Mouse (Mus musculus) heart, postnatal 0 days (tissue): ENCODE measurements at regions not wholly inside any gene's neighbourhood (a gene's known extent, or its start where the extent isn't known, plus 50 kb on each side); places are given as distances from the start of the nearest gene placed in this dataset.
"Not testable (repeated sequence)": the region's sequence is repeated elsewhere in the genome, so short reads cannot be mapped to it uniquely, and the experiment has no call there.

Experiments
- ATAC-seq: fragments of 200-750 bp; cut with Nextera tagmentation; 2 replicates; pipeline ENCODE4 v1.8.0; 2017; ENCODE audit warnings: low read depth, moderate number of reproducible peaks, moderate library complexity; ENCODE audit not compliant: insufficient read depth
- DNase-seq: peaks from one replicate; pipeline ENCODE4 v3.0.0-alpha.2; 2016; ENCODE audit warnings: low spot score
- H3K27ac ChIP-seq: fragments of 300-500 bp; sonication (generic); 2 replicates; pipeline ENCODE4 v1.5.1; 2014; ENCODE audit warnings: low read depth, mild to moderate bottlenecking
- H3K27me3 ChIP-seq: fragments of 300-500 bp; sonication (generic); 2 replicates; pipeline ENCODE4 v1.6.1; 2014; ENCODE audit warnings: low read length, mixed read lengths; ENCODE audit not compliant: control insufficient read depth, insufficient read depth
- H3K36me3 ChIP-seq: fragments of 300-500 bp; sonication (generic); replicated peaks from 2 replicates; pipeline ENCODE4 v1.6.1; 2014; ENCODE audit warnings: low read length, mixed read lengths; ENCODE audit not compliant: control insufficient read depth, insufficient read depth
- H3K4me1 ChIP-seq: fragments of 300-500 bp; sonication (generic); 2 replicates; pipeline ENCODE4 v1.6.1; 2014; ENCODE audit warnings: antibody characterized with exemption; ENCODE audit not compliant: control insufficient read depth, insufficient read depth
- H3K4me2 ChIP-seq: fragments of 300-500 bp; sonication (generic); 2 replicates; pipeline ENCODE4 v1.6.1; 2014; ENCODE audit warnings: low read depth, mild to moderate bottlenecking, low read length, moderate library complexity
- H3K4me3 ChIP-seq: fragments of 300-500 bp; sonication (generic); 2 replicates; pipeline ENCODE4 v1.5.1; 2014; ENCODE audit warnings: low read depth, low read length
- H3K9ac ChIP-seq: fragments of 300-500 bp; sonication (generic); replicated peaks from 2 replicates; pipeline ENCODE4 v1.6.1; 2014; ENCODE audit warnings: low read depth, low read length, mixed read lengths
- H3K9me3 ChIP-seq: fragments of 300-500 bp; sonication (generic); replicated peaks from 2 replicates; pipeline ENCODE4 v1.6.1; 2016; ENCODE audit warnings: low read length; ENCODE audit not compliant: control insufficient read depth
- CTCF ChIP-seq: IDR thresholded peaks from 2 replicates; pipeline ENCODE4 v1.5.1; 2016; ENCODE audit warnings: antibody characterized with exemption, control low read depth, low read depth
- EP300 ChIP-seq: IDR thresholded peaks from 2 replicates; pipeline ENCODE4 v1.6.1; 2016; ENCODE audit warnings: antibody characterized with exemption, low read depth
- WGBS: fragments of 180-500 bp; shearing (Covaris S2); extraction: QIAGEN DNeasy Blood & Tissue Kit; methylation state at CpG from one replicate; pipeline ENCODE4 v1.1.7; 2014; 5-methylcytosine and 5-hydroxymethylcytosine counted together

DNA sequence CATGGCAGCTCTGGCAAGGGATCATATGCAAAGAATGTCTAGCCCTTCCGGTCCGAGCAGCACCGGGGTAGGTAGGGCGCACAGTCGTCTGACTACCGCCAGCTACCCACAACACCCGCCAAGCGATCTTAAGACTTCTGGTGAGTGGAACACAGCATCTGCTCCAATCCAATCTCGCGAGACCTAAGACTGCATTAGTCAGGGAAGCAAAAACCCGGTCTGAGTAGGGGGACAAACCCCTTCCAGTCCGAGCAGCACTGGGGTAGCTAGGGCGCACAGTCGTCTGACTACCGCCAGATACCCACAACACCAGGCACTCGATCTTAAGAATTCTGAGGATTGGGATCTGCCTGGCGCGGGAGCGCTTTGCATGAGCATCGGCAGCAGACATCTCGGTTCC lies 57.1 kb downstream of the Nap1l2 start:
- not testable (repeated sequence) for H3K4me3 ChIP-seq, H3K27ac ChIP-seq, H3K4me2 ChIP-seq, H3K27me3 ChIP-seq, DNase-seq, H3K4me1 ChIP-seq, H3K36me3 ChIP-seq, H3K9me3 ChIP-seq, H3K9ac ChIP-seq, ATAC-seq
- WGBS, result 52% methylated on average over 21 of the region's 21 CpGs

- Histone ChIP-seq H3K27ac (no peak overlapping the region), H3K4me3 (no peak overlapping the region), H3K27me3 (no peaks in the 10 kb centered on the region), H3K36me3 (no peaks in the 10 kb centered on the region), H3K9me3 (no peaks in the 10 kb centered on the region), H3K4me2 (no peak overlapping the region), H3K4me1 (no peaks in the 10 kb centered on the region), H3K9ac (no peak overlapping the region)
- peak; percentile 52 for TF ChIP-seq CTCF
- no peak for TF ChIP-seq EP300
- DNase-seq (peak; percentile 17), ATAC-seq (no peak)
- WGBS, result 9% methylated on average over 1 of the region's 1 CpGs
These were observed 77.3 kb downstream of the Nap1l2 start for GRCm38 (mm10) chrX:103109181-103109580.

- not testable (repeated sequence) for ATAC-seq
These were observed 118.5 kb downstream of the Nap1l2 start for GRCm38 (mm10) chrX:103067730-103068621.

GRCm38 (mm10) chrX:103067107-103067506 lies 119.3 kb downstream of the Nap1l2 start:
- H3K9ac ChIP-seq, H3K27me3 ChIP-seq, H3K4me2 ChIP-seq, H3K36me3 ChIP-seq, H3K27ac ChIP-seq, ATAC-seq, H3K4me3 ChIP-seq, H3K9me3 ChIP-seq, DNase-seq, H3K4me1 ChIP-seq: not testable (repeated sequence)
- no CpG with 5 or more reads among the region's 45 CpGs for WGBS

More at GRCm38 (mm10) chrX:103067730-103068621, 118.5 kb downstream of the Nap1l2 start:
- not testable (repeated sequence) for H3K4me2 ChIP-seq, H3K27me3 ChIP-seq, H3K36me3 ChIP-seq, H3K27ac ChIP-seq, H3K4me3 ChIP-seq, H3K9ac ChIP-seq, DNase-seq, H3K9me3 ChIP-seq, H3K4me1 ChIP-seq
- 60% methylated on average over 1 of the region's 50 CpGs for WGBS

DNA sequence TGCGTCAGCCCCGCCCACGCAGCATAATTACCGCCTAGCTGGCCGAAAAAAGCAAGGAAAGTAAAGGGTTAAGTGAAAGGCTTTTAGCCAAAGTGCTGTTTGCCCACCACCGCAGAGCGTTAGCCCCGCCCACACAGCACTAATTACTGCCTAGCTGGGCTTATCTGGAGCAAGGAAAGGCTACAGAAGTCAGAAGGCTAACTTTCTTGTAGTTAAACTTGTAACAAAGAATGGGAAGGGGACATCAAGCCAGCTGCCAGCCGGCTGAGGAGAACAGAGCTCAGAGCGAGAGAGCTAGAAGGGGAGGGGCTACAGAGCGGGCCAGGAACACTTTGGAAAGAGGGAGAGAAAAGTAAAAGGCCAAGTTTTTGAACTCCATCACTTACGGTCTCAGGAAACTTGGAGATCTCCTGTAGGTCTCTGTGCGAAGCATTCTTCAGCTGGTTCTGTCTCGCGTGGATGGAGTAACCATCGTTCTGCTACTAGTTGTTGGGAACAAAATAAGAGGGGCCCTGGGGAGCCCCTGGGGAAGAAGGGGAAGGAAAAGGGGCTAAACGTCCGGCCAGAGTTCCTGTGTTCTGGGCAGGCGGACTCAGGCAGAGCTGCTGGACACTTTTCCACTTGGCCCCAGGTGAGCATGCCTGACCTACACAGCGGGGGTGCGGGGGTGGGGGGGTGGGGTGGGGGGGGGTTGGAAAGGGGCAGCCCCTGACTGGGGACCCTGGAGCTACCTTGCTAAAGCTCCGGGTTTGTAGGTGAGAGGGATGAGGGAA lies 98.3 kb downstream of the 1700018G05Rik start:
- DNase-seq (peak; percentile 11), ATAC-seq (no peak)
- Histone ChIP-seq H3K27me3 (no peaks in the 10 kb centered on the region), H3K36me3 (no peaks in the 10 kb centered on the region), H3K9ac (no peak overlapping the region), H3K27ac (no peak overlapping the region; the same call in 1 of the 2 replicates), H3K4me1 (no peaks in the 10 kb centered on the region), H3K4me2 (peak overlapping the region; percentile 63), H3K9me3 (no peaks in the 10 kb centered on the region), H3K4me3 (peak overlapping the region; percentile 38)
- 14% methylated on average over 22 of the region's 22 CpGs for WGBS
- TF ChIP-seq CTCF (no peak), EP300 (no peak)
